Comparison of ENCODE assay signal across 12 mouse cellular contexts in genomic region chr16:29946966-29947365, GRCm38 (mm10).
DNase-seq lines count a peak whose midpoint lies in the region; ATAC-seq and TF ChIP-seq lines count a peak whose summit lies in the region.
"Had no signal": no experiment of that assay in that cellular context is flagged by ENCODE, and none has a peak within 500 bp of the region (broad histone marks: within the 10 kb centered on the region; RNA-seq: fewer than 3 reads in every experiment).

No protein-coding gene starts in this region.

- intact Hi-C loops in gastrocnemius, adult 2 months (cut with DNase I), result loop anchor here (1.0 to 5.0 kb wide), 4 partner anchors 32 to 215 kb away; no protein-coding TSS in a partner anchor
- intact Hi-C loops in gastrocnemius, postnatal 36 days (cut with DNase I), result loop anchor here (2.0 kb wide), 1 partner anchor 62 kb away; no protein-coding TSS in a partner anchor

- peaks cover 25% of the 10 kb centered on the region; the same call in 1 of the 2 replicates for H3K4me1 ChIP-seq in heart, postnatal 0 days (ENCODE audit: control insufficient read depth, insufficient read depth)
- H3K4me1 ChIP-seq in cerebellum, adult 2 months (ENCODE audit: control insufficient read depth, insufficient read depth, low read length), result peaks cover 7% of the 10 kb centered on the region

- ATAC-seq in heart, postnatal 0 days (ENCODE audit: insufficient read depth, low read depth), result no peak

- no peak overlapping the region for H3K9ac ChIP-seq in heart, postnatal 0 days (replicated peaks; ENCODE audit: low read depth, low read length)

- H3K4me2 ChIP-seq in heart, postnatal 0 days (ENCODE audit: low read depth, low read length), result no peak overlapping the region

- no peak for TF ChIP-seq POLR2A in cerebellum, adult 2 months (IDR thresholded peaks at IDR 0.05; ENCODE audit: borderline replicate concordance, insufficient read depth, low read length)

- TF ChIP-seq CTCF in gastrocnemius, adult 2 months (IDR thresholded peaks at IDR 0.05), result no peak
- TF ChIP-seq CTCF in heart, postnatal 0 days (IDR thresholded peaks at IDR 0.05; ENCODE audit: low read depth), result no peak
- TF ChIP-seq CTCF in cerebellum, adult 2 months (IDR thresholded peaks at IDR 0.05; ENCODE audit: borderline replicate concordance, insufficient read depth, low read depth, low read length), result no peak

- no peaks in the 10 kb centered on the region for H3K27me3 ChIP-seq in heart, postnatal 0 days (ENCODE audit: control insufficient read depth, insufficient read depth, low read length)
- no peaks in the 10 kb centered on the region for H3K27me3 ChIP-seq in cerebellum, adult 2 months (ENCODE audit: control insufficient read depth, insufficient read depth, low read length)

- peak; percentile 46 for DNase-seq in gastrocnemius, adult 2 months
- no peak for DNase-seq in gastrocnemius, postnatal 36 days
- DNase-seq in fibroblast of lung, adult 2 months (ENCODE audit: low read depth), result peak; percentile 78
- no peak for DNase-seq in heart, postnatal 0 days (ENCODE audit: low spot score)
- peak; percentile 52 for DNase-seq in lung, postnatal 36 days
- no peak for DNase-seq in cerebellum, adult 2 months
- DNase-seq in thymus, postnatal 14 days, result no peak
- DNase-seq in thymus, postnatal 36 days, result no peak
- DNase-seq: liver; right cerebral cortex, postnatal 14 days had no signal

- no peaks in the 10 kb centered on the region for H3K9me3 ChIP-seq in heart, postnatal 0 days (replicated peaks; ENCODE audit: control insufficient read depth, low read length)
- H3K9me3 ChIP-seq: hindbrain, embryonic 13.5 days; neural tube, embryonic 13.5 days had no signal

- no peaks in the 10 kb centered on the region for H3K36me3 ChIP-seq in heart, postnatal 0 days (replicated peaks; ENCODE audit: control insufficient read depth, insufficient read depth, low read length)
- H3K36me3 ChIP-seq: hindbrain, embryonic 13.5 days; neural tube, embryonic 13.5 days had no signal

- 82% methylated on average over 5 of the region's 5 CpGs for WGBS in heart, postnatal 0 days
- 87% methylated on average over 5 of the region's 5 CpGs for WGBS in cerebellum, adult 2 months

- no peak for TF ChIP-seq EP300 in heart, postnatal 0 days (IDR thresholded peaks at IDR 0.05; ENCODE audit: low read depth)

- no peak overlapping the region; the same call in 1 of the 2 replicates for H3K4me3 ChIP-seq in gastrocnemius, adult 2 months
- H3K4me3 ChIP-seq in heart, postnatal 0 days (ENCODE audit: low read depth, low read length), result no peak overlapping the region
- H3K4me3 ChIP-seq in cerebellum, adult 2 months (replicated peaks; ENCODE audit: insufficient read depth, low read depth, low read length), result no peak overlapping the region

- H3K27ac ChIP-seq in gastrocnemius, adult 2 months, result peak overlapping the region; percentile 96
- H3K27ac ChIP-seq in heart, postnatal 0 days (ENCODE audit: low read depth), result 0 out of 2 replicates have a peak overlapping the region, but pooled peaks have one; percentile 89
- no peak overlapping the region for H3K27ac ChIP-seq in cerebellum, adult 2 months (ENCODE audit: insufficient read depth, low read length)

Comparison
In these comparisons a context has a peak if more than half of its experiments do, and no peak if none do; other contexts are left out.
1. DNase-seq: peak in gastrocnemius, adult 2 months (single experiment), fibroblast of lung, adult 2 months (single experiment) and lung, postnatal 36 days (single experiment); none in gastrocnemius, postnatal 36 days (0 of 2), heart, postnatal 0 days (single experiment), cerebellum, adult 2 months (0 of 2), thymus, postnatal 14 days (single experiment) and thymus, postnatal 36 days (0 of 2).